Mouse (Mus musculus): ENCODE measurements around the gene Fam208b.
A peak's percentile ranks its signal among the peaks of the same experiment; 100 is the strongest.
"Not testable (repeated sequence)": the region's sequence is repeated elsewhere in the genome, so short reads cannot be mapped to it uniquely, and the experiment has no call there.

Gene Fam208b

GRCm38 (mm10) chr13:3563130-3563529 is 47.8 kb downstream of the Fam208b start:
- no peak for DNase-seq

DNA sequence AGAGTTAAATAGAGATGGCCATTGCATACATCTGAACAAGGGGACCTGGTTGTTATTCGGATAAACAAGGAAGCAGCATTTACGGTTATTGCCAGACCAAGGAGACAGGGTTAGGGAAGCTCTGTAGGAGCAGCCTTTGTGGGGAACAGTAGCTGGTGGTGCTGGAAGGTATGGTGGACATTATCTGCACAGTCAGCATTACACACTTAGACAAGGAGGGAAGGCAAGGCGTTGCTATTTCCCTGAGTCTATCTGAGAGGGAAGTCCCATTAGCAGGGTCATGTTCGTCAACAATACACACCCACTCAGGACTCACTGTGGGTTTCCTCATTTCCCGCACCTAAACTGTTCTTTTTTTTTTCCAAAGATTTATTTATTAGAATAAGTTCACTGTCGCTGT is 63.1 kb downstream of the Fam208b start:
- no peak for DNase-seq

- no peak for DNase-seq
Observed at GRCm38 (mm10) chr13:3547410-3547809, 63.5 kb downstream of the Fam208b start.

GRCm38 (mm10) chr13:3544925-3545324 is 66.0 kb downstream of the Fam208b start:
- no peak for DNase-seq

- DNase-seq = no peak
Observed at GRCm38 (mm10) chr13:3544077-3544874, 66.6 kb downstream of the Fam208b start.

DNA sequence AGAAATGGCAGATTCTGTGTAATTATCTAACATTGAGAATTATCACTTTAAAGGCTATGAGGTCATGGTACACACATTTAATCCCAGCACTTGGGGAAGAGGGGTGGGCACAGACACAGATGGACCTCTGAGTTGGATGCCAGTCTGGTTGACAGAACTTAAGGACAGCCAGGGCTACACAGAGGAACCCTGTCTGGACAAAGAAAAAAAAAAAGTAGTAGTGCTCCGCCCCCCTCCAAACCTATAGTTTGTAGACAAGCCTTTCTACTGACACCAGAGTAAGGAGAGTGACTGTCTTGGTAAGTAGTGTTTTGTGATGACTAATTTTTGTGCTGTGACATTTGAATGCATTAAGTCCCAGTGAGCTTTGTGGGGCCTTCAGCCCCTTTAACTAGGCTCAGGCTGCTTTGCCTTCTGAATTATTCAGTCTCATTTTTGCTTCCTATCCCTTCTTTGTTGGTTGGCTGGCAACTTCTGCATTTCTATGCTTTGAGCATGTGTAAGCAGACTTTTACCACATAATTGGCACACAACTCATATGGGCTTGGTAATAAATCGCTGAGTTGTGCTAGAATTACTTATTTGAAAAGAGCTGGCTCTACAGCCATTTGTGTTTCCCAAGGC is 69.6 kb downstream of the Fam208b start:
- no peak for DNase-seq

DNA sequence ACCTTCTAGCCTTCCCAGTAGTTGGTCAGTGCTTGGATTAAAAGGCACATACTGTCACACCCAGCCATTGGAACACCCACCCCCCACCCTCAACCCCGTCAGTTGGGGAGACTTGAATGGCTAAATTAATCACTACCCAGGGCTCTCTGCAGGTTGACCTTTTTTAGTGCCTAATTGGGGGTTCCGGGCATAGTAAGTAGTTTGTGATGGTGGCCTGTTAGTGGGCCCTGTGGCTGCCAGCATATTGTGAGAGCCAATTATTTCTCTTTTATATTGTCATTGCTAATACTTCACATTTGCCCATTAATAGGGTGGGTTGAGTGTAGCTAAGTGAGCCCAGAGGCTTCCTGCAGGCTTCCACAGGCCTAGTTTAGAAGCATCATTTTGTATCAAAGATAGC is 70.7 kb downstream of the Fam208b start:
- no peak for DNase-seq

DNA sequence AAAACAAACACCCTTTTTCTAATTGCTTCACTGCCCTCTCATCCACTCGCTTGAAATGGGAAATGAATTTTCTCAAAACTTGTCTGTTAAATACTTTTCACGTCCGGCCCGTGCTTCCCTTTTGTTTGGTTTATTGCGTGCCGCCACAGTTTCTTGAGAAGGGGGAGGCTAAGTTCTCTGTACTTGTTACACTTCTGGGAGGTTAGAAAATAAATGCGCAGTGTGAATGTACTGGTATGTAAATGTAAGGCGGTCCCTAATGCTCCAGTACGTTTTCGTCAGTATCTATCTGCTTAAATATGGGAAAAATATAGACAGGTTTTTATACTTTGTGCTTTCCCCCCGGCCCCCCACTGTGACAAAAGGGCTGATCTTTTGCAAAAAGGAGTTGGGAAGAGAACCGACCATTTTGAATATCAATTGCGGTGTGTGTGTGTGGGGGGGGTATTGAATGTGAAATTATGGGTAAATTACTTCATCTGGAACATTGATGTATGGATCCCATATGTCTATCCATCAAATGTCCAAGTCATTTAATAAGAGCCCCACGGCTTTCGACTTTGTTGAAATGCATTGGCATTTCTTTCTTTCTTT is 71.8 kb downstream of the Fam208b start:
- no peak for DNase-seq

- peak; percentile 75 for DNase-seq
Observed at GRCm38 (mm10) chr13:3538223-3538968, 72.5 kb downstream of the Fam208b start.

GRCm38 (mm10) chr13:3537594-3538222 is 73.2 kb downstream of the Fam208b start, which contains the start of gene Gdi2:
Gdi2 (plus strand) TSS chr13:3538063.
- peak; percentile 95 for DNase-seq

GRCm38 (mm10) chr13:3534146-3534545 is 76.8 kb downstream of the Fam208b start:
- no peak for DNase-seq

DNA sequence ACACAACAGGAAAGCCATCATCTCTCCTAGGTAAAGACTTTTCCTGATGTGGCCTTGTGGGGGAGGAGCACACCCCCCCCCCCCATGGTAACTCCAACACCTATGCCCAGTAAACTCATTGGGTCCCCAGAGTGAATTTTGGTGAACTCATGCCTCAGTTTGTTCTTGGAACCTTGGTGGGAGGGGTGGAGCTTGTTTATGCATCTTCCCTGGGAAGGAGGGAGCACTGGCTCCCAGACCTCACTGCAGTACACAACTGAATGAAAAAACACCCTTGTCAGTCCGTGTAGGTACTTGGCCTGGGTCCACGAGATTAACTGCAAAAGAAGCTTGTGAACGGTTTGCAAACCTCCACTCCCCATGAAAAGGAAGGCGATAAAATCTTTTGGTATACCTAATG is 78.5 kb downstream of the Fam208b start:
- DNase-seq = no peak

- no peak for DNase-seq
Observed at GRCm38 (mm10) chr13:3531692-3532320, 79.1 kb downstream of the Fam208b start.

- DNase-seq = not testable (repeated sequence)
Observed at GRCm38 (mm10) chr13:3531176-3531575, 79.7 kb downstream of the Fam208b start.

DNA sequence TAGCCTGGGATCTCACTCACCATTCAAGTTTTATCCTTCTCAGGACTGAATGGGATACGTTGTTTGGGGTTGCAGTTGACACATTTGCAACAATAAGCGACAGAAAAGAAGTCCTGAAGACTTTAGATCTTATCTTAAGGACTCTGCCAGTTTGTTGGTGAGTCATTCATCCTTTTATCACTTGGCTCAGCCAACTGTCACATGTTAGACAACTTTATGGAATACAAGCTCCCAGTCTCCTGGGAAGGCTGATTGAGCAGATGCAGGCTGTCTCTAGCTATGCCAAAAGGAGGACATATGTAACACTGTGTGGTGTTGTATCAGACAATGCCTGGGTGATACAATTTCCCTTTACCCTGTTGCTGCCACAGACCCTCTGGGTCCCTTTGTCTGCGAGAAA is 80.5 kb downstream of the Fam208b start:
- DNase-seq = no peak

- DNase-seq = no peak
Observed at GRCm38 (mm10) chr13:3526328-3526727, 84.6 kb downstream of the Fam208b start.

DNA sequence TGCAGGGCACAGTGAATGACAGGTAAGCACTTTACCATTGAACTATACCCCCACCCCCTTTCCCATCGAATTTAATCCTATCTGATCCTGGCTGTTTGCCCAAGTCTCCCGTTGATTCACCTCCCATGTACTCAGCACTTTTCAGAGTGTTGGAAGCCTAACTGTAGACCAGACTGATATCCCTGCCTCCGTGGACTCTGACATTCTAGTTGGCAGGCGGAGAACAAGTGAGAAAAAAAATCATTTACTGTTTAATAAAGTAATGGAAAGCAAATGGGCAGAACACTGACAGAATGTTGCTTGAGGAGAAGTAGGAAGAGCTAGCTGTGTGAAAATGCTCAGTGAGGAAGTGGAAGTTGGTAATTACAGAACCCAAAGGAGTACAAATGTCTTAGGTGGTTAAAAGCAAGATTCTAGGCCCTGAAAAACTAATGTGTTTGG is 85.3 kb downstream of the Fam208b start:
- DNase-seq = no peak

DNA sequence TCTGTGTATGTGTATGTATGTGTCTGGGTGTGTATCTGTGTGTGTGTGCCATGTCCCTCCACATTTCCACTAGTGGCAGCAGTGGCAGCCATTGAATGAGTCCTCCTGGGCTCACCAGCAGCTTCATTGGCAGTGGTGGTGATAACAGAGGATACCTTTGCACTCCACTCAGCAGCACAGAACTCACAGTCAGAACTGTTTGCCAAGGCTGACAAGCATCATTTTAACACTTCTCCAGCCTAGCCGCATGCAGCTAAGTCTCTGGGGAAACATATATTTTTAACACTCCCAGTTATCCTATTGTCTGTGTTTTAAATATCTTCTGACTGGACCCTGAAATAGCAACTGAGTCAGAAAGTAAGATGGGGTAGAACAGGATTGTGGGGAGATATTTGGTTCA is 87.0 kb downstream of the Fam208b start:
- no peak for DNase-seq

DNA sequence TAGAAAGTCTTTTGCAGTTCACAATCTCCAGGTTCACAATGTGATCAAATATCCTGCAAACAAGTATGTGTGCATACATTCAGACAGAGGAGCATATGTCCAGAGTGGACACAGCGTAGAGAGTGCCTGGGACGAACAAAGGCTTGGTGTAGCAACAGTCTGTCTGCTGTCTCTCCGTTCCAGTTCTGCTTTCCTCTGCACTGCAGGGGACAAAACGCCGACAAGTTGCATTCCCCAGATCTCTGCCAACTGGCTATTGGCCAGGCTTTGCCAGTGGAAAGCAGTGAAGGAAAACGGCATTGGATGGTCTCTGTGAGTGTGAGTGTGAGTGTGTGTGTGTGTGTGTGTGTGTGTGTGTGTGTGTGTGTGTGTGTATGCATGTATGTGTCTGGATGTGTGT is 87.4 kb downstream of the Fam208b start:
- DNase-seq = no peak

DNA sequence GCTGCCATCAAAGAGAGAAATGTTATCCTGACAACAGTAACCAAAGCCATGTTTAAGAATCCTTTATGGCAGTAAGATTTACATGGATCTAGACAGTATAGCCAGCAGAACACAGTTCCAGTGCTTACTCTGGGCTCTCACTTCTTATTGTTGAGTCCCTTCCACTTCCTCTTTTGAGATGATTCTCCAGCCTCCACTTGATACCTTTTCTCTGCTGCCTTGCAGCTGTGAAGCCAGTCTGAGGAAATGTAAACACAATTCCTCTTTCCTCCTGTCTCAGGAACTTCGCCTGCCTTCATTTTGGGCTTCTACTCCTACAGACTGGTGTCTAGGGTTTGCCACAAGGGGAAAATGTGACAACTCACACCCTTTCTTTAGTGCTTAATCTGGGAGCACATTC is 90.9 kb downstream of the Fam208b start:
- not testable (repeated sequence) for DNase-seq

DNA sequence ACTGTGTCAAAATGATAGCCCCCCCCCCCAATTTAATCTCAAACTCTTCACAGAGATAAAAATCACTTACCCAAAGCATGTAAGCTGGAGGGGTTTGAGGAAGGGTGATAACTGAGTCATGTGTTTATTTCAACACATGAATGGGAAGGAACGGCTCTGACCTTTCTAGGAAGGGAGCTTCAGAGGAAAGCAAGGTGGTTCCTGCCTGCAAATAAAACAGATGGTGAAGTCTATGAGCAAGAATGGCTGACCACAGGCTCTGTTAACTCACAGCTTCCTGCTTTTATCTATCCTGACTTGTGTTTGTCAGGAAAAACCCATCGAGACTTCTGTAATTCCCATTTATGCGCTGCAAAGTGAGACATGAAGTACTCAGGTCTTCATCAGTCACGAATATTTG is 91.6 kb downstream of the Fam208b start:
- DNase-seq = not testable (repeated sequence)

All from liver (tissue).